Mouse (Mus musculus): Measurements from ENCODE around the gene Ndufa4l2.

Ndufa4l2 gene

DNA sequence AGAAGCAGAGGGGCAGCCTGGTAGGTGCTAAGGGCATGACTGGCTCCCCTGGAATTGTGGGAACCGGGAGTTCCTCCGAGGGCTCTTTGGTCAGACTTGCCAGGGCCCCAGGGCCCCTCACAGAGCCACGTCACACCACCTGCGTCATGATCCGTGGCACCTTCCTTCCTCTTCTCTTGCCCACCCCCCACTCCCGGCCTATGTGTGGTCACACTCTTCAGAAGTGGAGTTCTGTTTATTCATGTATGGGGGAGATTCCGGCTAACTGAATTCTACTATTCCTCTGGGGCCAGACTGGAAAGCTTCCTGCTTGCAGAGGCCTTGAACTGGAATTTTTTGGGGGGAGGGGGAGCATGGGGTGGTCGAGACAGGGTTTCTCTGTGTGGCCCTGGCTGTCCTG lies 49.1 kb downstream of the Ndufa4l2 start:
- no peak for TF ChIP-seq GATA4 (IDR thresholded peaks at IDR 0.05; ENCODE audit: insufficient replicate concordance, low read length)

DNA sequence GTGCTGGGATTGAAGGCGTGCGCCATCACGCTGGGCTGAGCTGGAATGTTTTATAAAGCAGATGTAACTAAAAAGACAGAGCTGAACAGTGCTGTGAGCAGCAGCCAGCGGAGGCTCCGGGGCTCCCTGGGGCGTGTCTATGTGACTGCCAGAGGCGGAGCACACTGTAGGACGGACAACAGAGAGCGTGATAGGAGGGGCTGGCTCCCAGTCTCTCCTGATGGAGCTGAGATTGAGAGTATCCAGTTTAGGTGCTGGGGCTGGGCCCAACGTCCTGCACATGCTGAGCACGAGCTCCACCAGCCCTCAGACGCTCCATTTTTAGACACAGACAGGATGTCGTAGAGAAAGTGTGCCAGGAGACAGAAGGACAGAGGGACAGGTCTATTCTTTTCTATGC lies 49.5 kb downstream of the Ndufa4l2 start:
- TF ChIP-seq GATA4 (IDR thresholded peaks at IDR 0.05; ENCODE audit: insufficient replicate concordance, low read length): no peak
